ENCODE assay signal across 11 mouse cellular contexts in genomic region chr10:30763179-30763770, GRCm38 (mm10). TPM values are rescaled to one million over a fixed set of nuclear protein-coding genes. Genes with fewer than 3 reads are reported as not detected.
DNase-seq lines count a peak whose midpoint lies in the region; ATAC-seq lines count a peak whose summit lies in the region.
"Had no signal": no experiment of that assay in that cellular context is flagged by ENCODE, and none has a peak within 500 bp of the region (broad histone marks: within the 10 kb centered on the region; RNA-seq: fewer than 3 reads in every experiment).

No protein-coding gene starts in this region.

- H3K27me3 ChIP-seq in heart, embryonic 16.5 days (ENCODE audit: control insufficient read depth, insufficient read depth, low read length), result no peaks in the 10 kb centered on the region
- no peaks in the 10 kb centered on the region for H3K27me3 ChIP-seq in liver, embryonic 13.5 days
- H3K27me3 ChIP-seq: limb, embryonic 15.5 days had no signal

- peak; percentile 70 for ATAC-seq in heart, embryonic 16.5 days (replicated peaks; ENCODE audit: extremely low read depth, insufficient read depth, low FRiP score)
- peak; percentile 99 for ATAC-seq in liver, embryonic 13.5 days (ENCODE audit: low read depth)
- no peak for ATAC-seq in inflammation-experienced regulatory T-cells, adult 6 months
- ATAC-seq: forebrain, embryonic 16.5 days had no signal

- no peak overlapping the region for H3K4me3 ChIP-seq in heart, embryonic 16.5 days (ENCODE audit: low read length)
- H3K4me3 ChIP-seq in liver, embryonic 13.5 days (replicated peaks), result no peak overlapping the region
- H3K4me3 ChIP-seq: limb, embryonic 15.5 days had no signal

- H3K4me1 ChIP-seq in heart, embryonic 16.5 days (ENCODE audit: control insufficient read depth, insufficient read depth, low read length), result peaks cover 3% of the 10 kb centered on the region; the same call in 1 of the 2 replicates
- H3K4me1 ChIP-seq in liver, embryonic 13.5 days (replicated peaks), result peaks cover 55% of the 10 kb centered on the region
- H3K4me1 ChIP-seq: limb, embryonic 15.5 days had no signal

- no peak for DNase-seq in heart, adult 9 months (ENCODE audit: low spot score in 2 of 2)
- peak; percentile 72 for DNase-seq in spleen, adult 12 weeks (ENCODE audit: low spot score)
- no peak for DNase-seq in spleen, adult 18-20 months
- peak; percentile 94 for DNase-seq in liver, embryonic 13.5 days
- peak; percentile 61 for DNase-seq in yolk sac, embryonic 10.5 days (ENCODE audit: low spot score)
- no peak for DNase-seq in cerebellum, adult 11-12 months
- DNase-seq: cerebellum, postnatal 25 days had no signal

- peaks cover 3% of the 10 kb centered on the region; the same call in 1 of the 2 replicates for H3K9me3 ChIP-seq in heart, embryonic 16.5 days (replicated peaks; ENCODE audit: control insufficient read depth, low read length)
- no peaks in the 10 kb centered on the region for H3K9me3 ChIP-seq in liver, embryonic 13.5 days (replicated peaks)
- H3K9me3 ChIP-seq: limb, embryonic 15.5 days had no signal

- H3K27ac ChIP-seq in heart, embryonic 16.5 days (ENCODE audit: low read length), result no peak overlapping the region
- peak overlapping the region; percentile 99 for H3K27ac ChIP-seq in liver, embryonic 13.5 days
- H3K27ac ChIP-seq: limb, embryonic 15.5 days had no signal

- no peak overlapping the region for H3K4me2 ChIP-seq in heart, embryonic 16.5 days (ENCODE audit: low read depth, low read length)
- peak overlapping the region; percentile 49 for H3K4me2 ChIP-seq in liver, embryonic 13.5 days
- H3K4me2 ChIP-seq: limb, embryonic 15.5 days had no signal

- no peak overlapping the region for H3K9ac ChIP-seq in heart, embryonic 16.5 days (ENCODE audit: low read length)
- H3K9ac ChIP-seq in liver, embryonic 13.5 days, result peak overlapping the region; percentile 69
- H3K9ac ChIP-seq: limb, embryonic 15.5 days had no signal

- no peaks in the 10 kb centered on the region for H3K36me3 ChIP-seq in heart, embryonic 16.5 days (ENCODE audit: control insufficient read depth, insufficient read depth)
- peaks cover 23% of the 10 kb centered on the region for H3K36me3 ChIP-seq in liver, embryonic 13.5 days
- H3K36me3 ChIP-seq: limb, embryonic 15.5 days had no signal

- WGBS in heart, embryonic 16.5 days, result 46% methylated on average over 8 of the region's 8 CpGs
- 14% methylated on average over 8 of the region's 8 CpGs for WGBS in liver, embryonic 13.5 days (ENCODE audit: insufficient replicate concordance)

RNA-seq across cellular contexts. Expression of gene Ncoa7, which starts 39.9 kb away (rescaled TPM):
- 5.9 and 7.7 TPM in 2 replicates for polyA plus RNA-seq in heart, embryonic 16.5 days (2015; fragmentation: Nextera tagmentation; extraction: Ambion mirVana)
- polyA plus RNA-seq in liver, embryonic 13.5 days (2015; fragmentation: Nextera tagmentation; extraction: Ambion mirVana), result 11.8 and 13.9 TPM in 2 replicates
- polyA plus RNA-seq in inflammation-experienced regulatory T-cells, adult 6 months (2017; shearing (Covaris generic)), result 100 to 1,000 TPM in 1 of 3 experiments, 10 to 100 TPM in 2; 28.3 to 108 (median 83.7) TPM

Comparison
In these comparisons a context has a peak if more than half of its experiments do, and no peak if none do; other contexts are left out.
1. DNase-seq: peak in spleen, adult 12 weeks (single experiment), liver, embryonic 13.5 days (single experiment) and yolk sac, embryonic 10.5 days (single experiment); none in heart, adult 9 months (0 of 2), spleen, adult 18-20 months (0 of 2) and cerebellum, adult 11-12 months (single experiment).